Mouse (Mus musculus): ENCODE measurements around the gene Olfr1209. TPM values are rescaled to one million over a fixed set of nuclear protein-coding genes. Genes with fewer than 3 reads are reported as not detected.

The Olfr1209 gene
- not detected for polyA plus RNA-seq (2017; shearing (Covaris generic))

GRCm38 (mm10) chr2:88915057-88915456, at the start of gene Olfr1209:
TSS of gene Olfr1209 (minus strand) at chr2:88915157.
- ATAC-seq: no peak

DNA sequence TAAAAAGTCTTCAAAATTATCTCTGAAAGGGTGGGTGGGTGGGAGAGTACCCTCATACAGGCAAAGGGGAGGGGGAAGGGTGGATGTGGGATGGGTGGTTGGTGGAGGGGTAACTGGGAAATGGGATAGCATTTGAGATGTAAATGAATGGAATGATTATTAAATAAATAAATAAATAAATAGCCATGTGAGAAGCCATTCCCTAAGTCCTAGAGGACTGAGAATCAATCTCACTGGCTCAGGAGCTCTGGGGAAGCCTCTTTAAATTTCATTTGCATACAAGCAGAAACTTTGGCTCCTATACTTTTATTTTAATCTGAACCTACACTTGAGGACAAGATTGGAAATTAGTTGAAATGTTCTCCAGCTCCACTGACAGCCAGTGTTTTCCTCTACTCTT, 38.7 kb upstream of the Olfr1209 start, which contains the start of gene Olfr1212:
Gene Olfr1212 (plus strand): TSS at position 301 of the 400 bp plus-strand sequence.
- no peak for ATAC-seq

DNA sequence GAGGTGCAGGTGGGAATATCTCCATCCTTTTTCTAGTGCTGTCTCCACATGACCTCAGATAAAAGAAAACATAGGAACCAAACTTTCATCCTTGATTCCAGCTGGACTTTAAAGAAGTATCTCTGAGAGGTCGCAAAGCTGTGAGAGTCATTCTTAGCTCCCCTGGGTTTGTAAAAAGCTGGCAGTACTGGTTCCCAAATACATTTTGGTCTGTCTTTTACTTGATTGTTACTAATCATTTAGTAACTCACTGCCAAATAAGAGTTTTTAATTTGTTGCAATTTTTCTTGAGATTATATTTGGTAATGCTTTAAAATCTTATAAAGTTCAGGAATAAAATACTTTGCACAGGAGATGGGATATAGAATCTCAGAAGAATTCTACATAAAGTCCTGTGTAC, 23.1 kb upstream of the Olfr1209 start, which contains the start of gene Olfr1211:
Gene Olfr1211 (minus strand): TSS at position 101 of the 400 bp plus-strand sequence.
- no peak for ATAC-seq

DNA sequence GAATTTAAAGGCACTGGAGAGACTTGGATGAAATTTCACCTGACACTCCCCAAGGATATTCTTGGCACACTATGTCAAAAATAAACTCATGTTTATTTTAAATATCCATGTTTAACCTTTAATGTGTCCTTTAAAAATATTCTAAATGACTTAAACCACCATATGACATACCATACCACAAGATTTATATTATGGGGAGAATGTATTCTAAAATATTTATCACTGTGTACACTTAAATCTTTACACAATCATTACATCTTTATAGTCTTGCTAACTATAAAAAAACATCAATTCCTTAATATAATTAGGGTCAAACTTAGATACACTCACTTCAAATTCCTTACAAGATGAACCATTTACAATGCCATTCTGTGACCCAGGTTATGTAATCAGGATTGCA, 12.7 kb downstream of the Olfr1209 start, which contains the start of gene Olfr1208:
Gene Olfr1208 (minus strand): TSS at position 101 of the 400 bp plus-strand sequence.
- no peak for ATAC-seq

- no peak for ATAC-seq
Observed at GRCm38 (mm10) chr2:88862931-88863330, 52.0 kb downstream of the Olfr1209 start, which contains the start of gene Olfr1206. TSS of gene Olfr1206 (plus strand) at chr2:88863231.

Other genes with a start within 250 kb of the Olfr1209 start
- gene Olfr1193, start 239.5 kb downstream of the Olfr1209 start, polyA plus RNA-seq (2017; shearing (Covaris generic)): not detected
- under 1 TPM in 1 of 2 experiments, not detected in 1; 0.17 TPM for gene Olfr1195, start 226.0 kb downstream of the Olfr1209 start, polyA plus RNA-seq (2017; shearing (Covaris generic))
- gene Olfr1196, start 210.6 kb downstream of the Olfr1209 start, polyA plus RNA-seq (2017; shearing (Covaris generic)): not detected
- not detected for gene Olfr1197, start 182.8 kb downstream of the Olfr1209 start, polyA plus RNA-seq (2017; shearing (Covaris generic))
- gene Olfr1198, start 163.8 kb downstream of the Olfr1209 start, polyA plus RNA-seq (2017; shearing (Covaris generic)): not detected
- gene Olfr1199, start 154.7 kb downstream of the Olfr1209 start, polyA plus RNA-seq (2017; shearing (Covaris generic)): not detected
- not detected for gene Olfr1200, start 144.7 kb downstream of the Olfr1209 start, polyA plus RNA-seq (2017; shearing (Covaris generic))
- not detected for gene Olfr1201, start 122.1 kb downstream of the Olfr1209 start, polyA plus RNA-seq (2017; shearing (Covaris generic))
- gene Olfr1202, start 100.7 kb downstream of the Olfr1209 start, polyA plus RNA-seq (2017; shearing (Covaris generic)): not detected
- under 1 TPM in 1 of 2 experiments, not detected in 1; 0.07 TPM for gene Olfr1205, start 85.4 kb downstream of the Olfr1209 start, polyA plus RNA-seq (2017; shearing (Covaris generic))
- not detected for gene Olfr1204, start 65.9 kb downstream of the Olfr1209 start, polyA plus RNA-seq (2017; shearing (Covaris generic))
- under 1 TPM in 1 of 2 experiments, not detected in 1; 0.29 TPM for gene Olfr1206, start 51.9 kb downstream of the Olfr1209 start, polyA plus RNA-seq (2017; shearing (Covaris generic))
- gene Olfr1208, start 12.8 kb downstream of the Olfr1209 start, polyA plus RNA-seq (2017; shearing (Covaris generic)): under 1 TPM in 1 of 2 experiments, not detected in 1; 0.21 TPM
- gene Olfr1211, start 23.0 kb upstream of the Olfr1209 start, polyA plus RNA-seq (2017; shearing (Covaris generic)): not detected
- not detected for gene Olfr1212, start 38.8 kb upstream of the Olfr1209 start, polyA plus RNA-seq (2017; shearing (Covaris generic))
- gene Gm13762, start 65.1 kb upstream of the Olfr1209 start, polyA plus RNA-seq (2017; shearing (Covaris generic)): not detected
- gene Olfr1214, start 77.5 kb upstream of the Olfr1209 start, polyA plus RNA-seq (2017; shearing (Covaris generic)): not detected
- not detected for gene Olfr1215, start 91.8 kb upstream of the Olfr1209 start, polyA plus RNA-seq (2017; shearing (Covaris generic))
- not detected for gene Olfr1216, start 103.2 kb upstream of the Olfr1209 start, polyA plus RNA-seq (2017; shearing (Covaris generic))
- gene Olfr1217, start 116.9 kb upstream of the Olfr1209 start, polyA plus RNA-seq (2017; shearing (Covaris generic)): not detected
- not detected for gene Olfr1218, start 146.0 kb upstream of the Olfr1209 start, polyA plus RNA-seq (2017; shearing (Covaris generic))
- gene Olfr1219, start 168.4 kb upstream of the Olfr1209 start, polyA plus RNA-seq (2017; shearing (Covaris generic)): not detected
- gene Olfr1220, start 191.7 kb upstream of the Olfr1209 start, polyA plus RNA-seq (2017; shearing (Covaris generic)): under 1 TPM in 1 of 2 experiments, not detected in 1; 0.08 TPM
- gene Olfr1221, start 202.1 kb upstream of the Olfr1209 start, polyA plus RNA-seq (2017; shearing (Covaris generic)): not detected
- not detected for gene Olfr1222, start 217.9 kb upstream of the Olfr1209 start, polyA plus RNA-seq (2017; shearing (Covaris generic))
- not detected for gene Olfr1223, start 236.4 kb upstream of the Olfr1209 start, polyA plus RNA-seq (2017; shearing (Covaris generic))
- gene Olfr1224-ps1, start 248.9 kb upstream of the Olfr1209 start, polyA plus RNA-seq (2017; shearing (Covaris generic)): not detected